Mouse (Mus musculus) spleen, adult 2 months (tissue): Measurements from ENCODE around the gene Grm4. TPM values are rescaled to one million over a fixed set of nuclear protein-coding genes. Genes with fewer than 3 reads are reported as not detected.

Experiments
- DNase-seq, 2 experiments: peaks; one replicate each; pipeline versions ENCODE4 v3.0.0 to v3.0.0-alpha.2; 2012 to 2021; ENCODE audit warnings: low spot score in 2 of 2, low read depth in 1 of 2
- H3K27ac ChIP-seq: fragments of 200-500 bp; 2 replicates; pipeline ENCODE4 v1.5.1; 2012; ENCODE audit warnings: low read length, inconsistent platforms; ENCODE audit not compliant: insufficient read depth
- H3K27me3 ChIP-seq: fragments of 200-500 bp; 2 replicates; pipeline ENCODE4 v1.6.1; 2012; ENCODE audit warnings: mild to moderate bottlenecking, moderate library complexity, low read length, inconsistent platforms; ENCODE audit not compliant: control insufficient read depth, insufficient read depth
- H3K36me3 ChIP-seq: fragments of 200-500 bp; 2 replicates; pipeline ENCODE4 v1.6.1; 2012; ENCODE audit warnings: mild to moderate bottlenecking, low read length, inconsistent platforms; ENCODE audit not compliant: control insufficient read depth, insufficient read depth
- H3K4me1 ChIP-seq: fragments of 200-500 bp; 2 replicates; pipeline ENCODE4 v1.6.1; 2011; ENCODE audit warnings: inconsistent platforms; ENCODE audit not compliant: control insufficient read depth, insufficient read depth, insufficient read length
- H3K4me3 ChIP-seq: fragments of 200-500 bp; 2 replicates; pipeline ENCODE4 v1.5.1; 2011; ENCODE audit warnings: mild to moderate bottlenecking, inconsistent platforms; ENCODE audit not compliant: insufficient read depth, insufficient read length; ENCODE audit errors: extremely low read depth
- CTCF ChIP-seq: fragments of 200-500 bp; IDR thresholded peaks from 2 replicates; pipeline ENCODE4 v1.5.1; 2011; ENCODE audit warnings: mild to moderate bottlenecking, inconsistent platforms; ENCODE audit not compliant: insufficient read depth, insufficient read length, insufficient replicate concordance; ENCODE audit errors: extremely low read depth
- POLR2A ChIP-seq: fragments of 200-500 bp; IDR thresholded peaks from 2 replicates; pipeline ENCODE4 v1.6.1; 2011; ENCODE audit warnings: low read depth, low read length, inconsistent platforms
- WGBS: fragments of 180-500 bp; shearing (Covaris S2); methylation state at CpG from one replicate; pipeline ENCODE4 v1.1.7; 2018; 5-methylcytosine and 5-hydroxymethylcytosine counted together
- polyA plus RNA-seq: library from polyadenylated mRNA; depleted of rRNA; stranded (reverse); fragments of >200 nt; gene quantifications from 2 replicates; pipeline ENCODE4 v1.2.3, GENCODE M21; 2012

The Grm4 gene
- polyA plus RNA-seq, 1 experiment, result 0.11 TPM

GRCm38 (mm10) chr17:27520557-27520956, 646 bp downstream of the Grm4 start:
- no peaks in the 10 kb centered on the region for H3K4me1 ChIP-seq
- no peak overlapping the region for H3K4me3 ChIP-seq
- no peaks in the 10 kb centered on the region for H3K36me3 ChIP-seq
- 0 out of 2 replicates have a peak, but pooled peaks cover 4% of the 10 kb centered on the region for H3K27me3 ChIP-seq
- no peak overlapping the region for H3K27ac ChIP-seq
- WGBS, result 2% methylated on average over 27 of the region's 27 CpGs
- peak in 1 of 2 experiments; percentile 31 for DNase-seq
- TF ChIP-seq POLR2A, result no peak
- peak; percentile 94 for TF ChIP-seq CTCF

- WGBS, result 79% methylated on average over 15 of the region's 15 CpGs
- Histone ChIP-seq H3K4me1 (no peaks in the 10 kb centered on the region), H3K27ac (no peak overlapping the region), H3K4me3 (no peak overlapping the region), H3K36me3 (no peaks in the 10 kb centered on the region), H3K27me3 (peaks cover 7% of the 10 kb centered on the region; the same call in 1 of the 2 replicates)
- DNase-seq, result no peak
- TF ChIP-seq CTCF, result no peak
- no peak for TF ChIP-seq POLR2A
Measured at GRCm38 (mm10) chr17:27518700-27519595, 2.3 kb downstream of the Grm4 start.

GRCm38 (mm10) chr17:27518296-27518695, 2.9 kb downstream of the Grm4 start:
- no peak for DNase-seq
- WGBS, result 74% methylated on average over 9 of the region's 9 CpGs
- H3K27me3 ChIP-seq, result peaks cover 10% of the 10 kb centered on the region; the same call in 1 of the 2 replicates

GRCm38 (mm10) chr17:27513916-27514762, 7.1 kb downstream of the Grm4 start:
- Histone ChIP-seq H3K4me1 (peaks cover 3% of the 10 kb centered on the region; the same call in 1 of the 2 replicates), H3K36me3 (no peaks in the 10 kb centered on the region), H3K4me3 (no peak overlapping the region), H3K27ac (no peak overlapping the region), H3K27me3 (peaks cover 22% of the 10 kb centered on the region)
- TF ChIP-seq CTCF (no peak), POLR2A (no peak)
- no peak for DNase-seq
- WGBS, result 47% methylated on average over 27 of the region's 27 CpGs

More at GRCm38 (mm10) chr17:27518296-27518695, 2.9 kb downstream of the Grm4 start:
- H3K27ac ChIP-seq, result no peak overlapping the region
- H3K4me3 ChIP-seq, result no peak overlapping the region
- H3K36me3 ChIP-seq, result no peaks in the 10 kb centered on the region
- peaks cover 1% of the 10 kb centered on the region; the same call in 1 of the 2 replicates for H3K4me1 ChIP-seq
- TF ChIP-seq CTCF (no peak), POLR2A (no peak)

- DNase-seq, result no peak
- 2% methylated on average over 63 of the region's 66 CpGs for WGBS
- no peak for TF ChIP-seq CTCF
- no peak for TF ChIP-seq POLR2A
- Histone ChIP-seq H3K27ac (no peak overlapping the region), H3K4me3 (peak overlapping the region; percentile 33; the same call in 1 of the 2 replicates), H3K36me3 (no peaks in the 10 kb centered on the region), H3K27me3 (peaks cover 22% of the 10 kb centered on the region), H3K4me1 (peaks cover 3% of the 10 kb centered on the region; the same call in 1 of the 2 replicates)
Measured at GRCm38 (mm10) chr17:27513279-27513915, 7.8 kb downstream of the Grm4 start.

- Histone ChIP-seq H3K4me3 (peak overlapping the region; percentile 33; the same call in 1 of the 2 replicates), H3K27ac (no peak overlapping the region), H3K27me3 (peaks cover 22% of the 10 kb centered on the region), H3K36me3 (no peaks in the 10 kb centered on the region), H3K4me1 (peaks cover 3% of the 10 kb centered on the region; the same call in 1 of the 2 replicates)
- WGBS, result under 1% methylated on average over 77 of the region's 78 CpGs
- no peak for DNase-seq
- TF ChIP-seq CTCF (no peak), POLR2A (no peak)
Measured at GRCm38 (mm10) chr17:27512619-27513161, 8.5 kb downstream of the Grm4 start.
